Mouse (Mus musculus) CD4-positive helper T cell, adult 2 months (primary cell): ENCODE data around the gene Gm3252.
"Not testable (repeated sequence)": the region's sequence is repeated elsewhere in the genome, so short reads cannot be mapped to it uniquely, and the experiment has no call there.

ENCODE experiments used
- DNase-seq: peaks from one replicate; pipeline ENCODE4 v3.0.0-alpha.2; 2012; ENCODE audit warnings: low read depth, missing footprints, low spot score

The Gm3252 gene

DNA sequence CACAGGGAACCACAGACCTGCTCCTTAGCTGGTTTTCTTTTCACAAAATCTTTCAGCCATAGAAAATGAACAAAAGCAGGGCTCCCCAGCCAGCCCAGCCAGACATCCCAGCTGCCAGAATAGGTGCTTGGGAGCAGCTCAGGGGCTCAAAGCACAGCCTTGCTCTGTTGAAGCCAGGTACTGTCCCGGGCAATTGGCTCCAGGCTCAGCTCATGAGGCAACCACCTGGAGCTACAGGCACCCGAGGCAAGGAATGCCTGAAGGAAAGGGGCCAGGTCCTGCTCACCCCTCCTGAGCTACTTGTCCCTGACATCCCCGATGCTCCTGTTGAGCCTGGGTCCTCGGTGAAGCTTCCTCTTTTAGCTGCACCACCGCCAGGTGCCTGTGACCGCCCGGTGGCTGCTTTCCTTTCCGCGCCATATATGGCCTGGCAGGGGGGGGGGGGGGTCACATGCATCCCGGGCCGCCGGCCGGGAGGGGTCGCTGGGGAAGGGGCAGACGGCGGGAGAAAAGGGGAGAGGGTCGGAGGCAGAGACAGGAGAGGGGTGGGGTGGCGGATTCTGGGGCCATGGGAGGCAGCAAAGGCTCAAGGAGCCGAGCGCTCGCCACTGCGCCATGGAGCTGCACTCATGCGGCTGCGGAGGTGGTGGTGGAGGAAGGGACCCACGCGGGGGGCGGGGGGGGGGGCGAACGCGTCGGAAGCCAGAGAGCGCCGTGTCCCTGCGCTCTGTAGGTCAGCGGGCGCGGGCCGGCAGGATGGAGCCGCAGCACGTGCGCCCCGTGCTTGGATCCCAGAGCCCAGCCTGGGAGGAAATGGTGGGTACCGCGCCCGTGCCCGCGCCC lies at the start of gene Gm3252:
Gm3252 (plus strand) TSS at position 738 of the 843 bp plus-strand sequence.
- DNase-seq = not testable (repeated sequence)

DNA sequence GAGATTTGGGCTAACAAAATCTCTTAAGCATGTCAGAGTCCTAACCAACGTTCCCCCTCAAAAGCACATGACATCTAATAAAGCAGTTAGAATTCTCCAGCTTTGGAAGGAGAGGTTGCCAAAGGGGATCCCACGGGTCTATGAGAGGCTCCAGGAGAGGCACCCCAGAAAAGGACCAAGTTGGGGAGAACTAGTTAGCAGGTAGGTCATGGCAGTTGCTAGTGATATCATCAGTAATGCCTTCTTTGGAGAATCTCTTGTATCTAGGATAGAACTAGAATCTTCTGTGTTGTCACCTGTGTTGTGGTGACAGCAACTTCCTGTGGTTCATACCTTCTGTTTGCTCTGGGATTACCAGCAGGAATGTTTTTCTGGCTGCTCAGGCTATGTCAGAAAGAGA lies 17.6 kb upstream of the Gm3252 start, which contains the start of gene Gm7876:
Gm7876 (plus strand) TSS at position 301 of the 400 bp plus-strand sequence.
- not testable (repeated sequence) for DNase-seq

DNA sequence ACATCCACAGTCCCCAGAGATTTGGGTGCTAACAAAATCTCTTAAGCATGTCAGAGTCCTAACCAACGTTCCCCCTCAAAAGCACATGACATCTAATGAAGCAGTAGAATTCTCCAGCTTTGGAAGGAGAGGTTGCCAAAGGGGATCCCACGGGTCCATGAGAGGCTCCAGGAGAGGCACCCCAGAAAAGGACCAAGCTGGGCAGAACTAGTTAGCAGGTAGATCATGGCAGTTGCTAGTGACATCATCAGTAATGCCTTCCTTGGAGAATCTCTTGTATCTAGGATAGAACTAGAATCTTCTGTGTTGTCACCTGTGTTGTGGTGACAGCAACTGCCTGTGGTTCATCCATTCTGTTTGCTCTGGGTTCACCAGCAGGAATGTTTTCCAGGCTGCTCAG lies 49.5 kb downstream of the Gm3252 start, which contains the start of gene Gm9602:
Gm9602 (plus strand) TSS at position 301 of the 400 bp plus-strand sequence.
- DNase-seq = not testable (repeated sequence)
